Mouse (Mus musculus) embryonic facial prominence, embryonic 12.5 days (tissue): Measurements from ENCODE around the gene Gm17018. TPM values are rescaled to one million over a fixed set of nuclear protein-coding genes. Genes with fewer than 3 reads are reported as not detected.

Experiments used
- ATAC-seq: fragments of 200-750 bp; cut with Nextera tagmentation; 2 replicates; pipeline ENCODE4 v1.8.0; 2017; ENCODE audit not compliant: insufficient number of reproducible peaks, insufficient read depth, low FRiP score, low TSS enrichment
- H3K27ac ChIP-seq: fragments of 300-500 bp; sonication (generic); 2 replicates; pipeline ENCODE4 v1.5.1; 2016; ENCODE audit warnings: mild to moderate bottlenecking
- H3K27me3 ChIP-seq: fragments of 300-500 bp; sonication (generic); 2 replicates; pipeline ENCODE4 v1.6.1; 2016; ENCODE audit warnings: mild to moderate bottlenecking, moderate library complexity
- H3K36me3 ChIP-seq: fragments of 300-500 bp; sonication (generic); 2 replicates; pipeline ENCODE4 v1.6.1; 2016; ENCODE audit warnings: mild to moderate bottlenecking
- H3K4me1 ChIP-seq: fragments of 300-500 bp; sonication (generic); 2 replicates; pipeline ENCODE4 v1.6.1; 2016
- H3K4me2 ChIP-seq: fragments of 300-500 bp; sonication (generic); replicated peaks from 2 replicates; pipeline ENCODE4 v1.6.1; 2016; ENCODE audit warnings: mild to moderate bottlenecking, moderate library complexity
- H3K4me3 ChIP-seq: fragments of 300-500 bp; sonication (generic); 2 replicates; pipeline ENCODE4 v1.5.1; 2016; ENCODE audit warnings: mild to moderate bottlenecking
- H3K9ac ChIP-seq: fragments of 300-500 bp; sonication (generic); 2 replicates; pipeline ENCODE4 v1.6.1; 2016; ENCODE audit warnings: mild to moderate bottlenecking, moderate library complexity
- H3K9me3 ChIP-seq: fragments of 300-500 bp; sonication (generic); 2 replicates; pipeline ENCODE4 v1.6.1; 2016; ENCODE audit warnings: mild to moderate bottlenecking, moderate library complexity
- WGBS: fragments of 180-500 bp; shearing (Covaris S2); methylation state at CpG from one replicate; pipeline ENCODE4 v1.1.7; 2016; 5-methylcytosine and 5-hydroxymethylcytosine counted together
- polyA plus RNA-seq: library from polyadenylated mRNA; unstranded; fragments of >200 nt; fragmentation: Nextera tagmentation; extraction: Ambion mirVana; gene quantifications from 2 replicates; pipeline ENCODE4 v1.2.1, GENCODE M21; 2016

Gene Gm17018
- polyA plus RNA-seq, 1 experiment from 2014 or later: 43.8 TPM

DNA sequence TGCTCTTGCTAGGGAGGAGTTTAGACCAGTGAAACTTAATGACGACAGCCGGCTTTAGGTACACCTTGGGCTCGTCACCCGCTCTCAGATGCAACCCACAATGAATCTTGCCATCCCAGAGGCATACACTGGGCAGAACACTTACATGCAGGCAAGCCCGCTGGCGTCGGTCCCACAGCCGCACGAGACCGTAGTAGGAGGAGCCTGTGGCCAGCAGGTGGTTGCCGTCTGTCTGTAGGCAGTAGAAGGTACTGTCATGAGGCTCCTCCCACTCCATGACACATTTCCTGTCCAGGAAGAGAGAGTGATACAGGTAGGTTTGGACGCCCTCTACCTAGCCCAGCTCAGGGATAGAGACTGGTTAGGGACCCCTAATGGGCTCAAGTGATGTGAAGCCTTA lies 18.6 kb downstream of the Gm17018 start:
- Histone ChIP-seq H3K9ac (no peak overlapping the region), H3K4me2 (no peak overlapping the region), H3K36me3 (peaks cover 23% of the 10 kb centered on the region), H3K27me3 (no peaks in the 10 kb centered on the region), H3K4me1 (peaks cover 44% of the 10 kb centered on the region), H3K27ac (no peak overlapping the region), H3K4me3 (no peak overlapping the region), H3K9me3 (no peaks in the 10 kb centered on the region)
- ATAC-seq: no peak
- 90% methylated on average over 12 of the region's 12 CpGs for WGBS

DNA sequence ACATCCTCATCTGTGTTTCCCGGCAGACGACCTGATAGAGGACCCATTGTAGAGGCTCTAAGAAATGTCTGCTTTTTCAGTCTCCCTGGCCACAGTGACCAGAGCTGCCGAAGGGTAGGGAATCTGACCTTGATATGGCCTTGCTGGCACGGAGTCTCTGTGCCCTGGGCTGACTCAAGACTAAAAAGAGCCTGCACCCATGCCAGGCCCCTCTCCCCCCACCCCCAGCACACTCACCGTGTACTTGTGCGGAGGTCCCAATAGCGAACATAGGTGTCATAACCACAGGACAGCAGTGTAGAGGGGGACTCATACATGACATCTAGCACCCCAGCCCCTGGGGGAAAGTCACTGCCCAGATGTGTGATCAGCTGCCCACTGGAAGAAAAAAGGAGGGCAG lies 19.0 kb downstream of the Gm17018 start:
- Histone ChIP-seq H3K4me2 (no peak overlapping the region), H3K4me1 (peaks cover 40% of the 10 kb centered on the region), H3K9me3 (no peaks in the 10 kb centered on the region), H3K4me3 (no peak overlapping the region), H3K27ac (no peak overlapping the region), H3K27me3 (no peaks in the 10 kb centered on the region), H3K36me3 (peaks cover 23% of the 10 kb centered on the region), H3K9ac (no peak overlapping the region)
- 81% methylated on average over 7 of the region's 7 CpGs for WGBS
- ATAC-seq: no peak

DNA sequence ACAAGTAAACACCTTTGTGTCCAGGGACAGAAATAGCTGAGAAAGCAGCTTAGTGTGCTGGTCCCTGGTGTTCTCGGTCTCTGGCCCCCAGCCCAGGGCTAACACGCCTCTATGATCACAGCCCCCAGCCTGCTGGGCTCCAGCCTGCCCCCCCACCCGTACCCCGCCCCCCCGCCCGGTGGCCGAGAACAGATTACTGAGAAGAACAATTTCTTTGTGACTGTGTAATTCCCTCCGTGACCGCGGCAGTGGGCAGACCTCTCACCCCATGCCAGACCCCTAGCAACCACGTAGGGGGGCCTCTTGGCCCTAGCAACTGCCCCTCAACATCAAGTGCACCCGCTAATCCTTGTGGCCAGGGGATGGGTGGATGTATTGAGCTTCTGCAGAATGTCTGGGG lies 19.8 kb downstream of the Gm17018 start:
- Histone ChIP-seq H3K36me3 (peaks cover 23% of the 10 kb centered on the region), H3K27me3 (no peaks in the 10 kb centered on the region), H3K9ac (no peak overlapping the region), H3K4me3 (no peak overlapping the region), H3K9me3 (no peaks in the 10 kb centered on the region), H3K27ac (no peak overlapping the region), H3K4me2 (no peak overlapping the region), H3K4me1 (peaks cover 35% of the 10 kb centered on the region)
- WGBS: 56% methylated on average over 12 of the region's 12 CpGs
- no peak for ATAC-seq

DNA sequence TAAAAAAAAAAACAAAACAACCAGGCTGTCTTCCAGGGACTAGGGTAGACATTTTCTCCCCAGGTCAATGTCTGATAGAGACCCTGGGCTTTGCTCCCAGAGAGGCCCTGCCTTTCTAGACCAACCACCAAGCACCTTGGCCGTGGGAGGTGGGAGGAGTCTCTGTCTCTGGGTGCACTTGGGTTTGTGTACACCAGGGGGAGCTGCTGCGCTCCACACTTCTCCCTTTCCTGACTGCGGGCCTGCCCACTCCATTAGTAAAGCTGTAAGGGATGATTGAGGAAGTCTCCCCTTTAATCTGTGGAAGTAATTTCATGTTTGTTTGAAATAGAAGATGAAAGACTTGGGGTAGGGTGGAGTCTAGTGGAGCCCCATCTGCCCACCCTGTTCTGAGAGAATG lies 20.8 kb downstream of the Gm17018 start:
- Histone ChIP-seq H3K9ac (no peak overlapping the region), H3K4me1 (peaks cover 25% of the 10 kb centered on the region), H3K4me2 (no peak overlapping the region), H3K27me3 (no peaks in the 10 kb centered on the region), H3K27ac (no peak overlapping the region), H3K9me3 (no peaks in the 10 kb centered on the region), H3K36me3 (peaks cover 23% of the 10 kb centered on the region), H3K4me3 (no peak overlapping the region)
- 60% methylated on average over 3 of the region's 3 CpGs for WGBS
- no peak for ATAC-seq

DNA sequence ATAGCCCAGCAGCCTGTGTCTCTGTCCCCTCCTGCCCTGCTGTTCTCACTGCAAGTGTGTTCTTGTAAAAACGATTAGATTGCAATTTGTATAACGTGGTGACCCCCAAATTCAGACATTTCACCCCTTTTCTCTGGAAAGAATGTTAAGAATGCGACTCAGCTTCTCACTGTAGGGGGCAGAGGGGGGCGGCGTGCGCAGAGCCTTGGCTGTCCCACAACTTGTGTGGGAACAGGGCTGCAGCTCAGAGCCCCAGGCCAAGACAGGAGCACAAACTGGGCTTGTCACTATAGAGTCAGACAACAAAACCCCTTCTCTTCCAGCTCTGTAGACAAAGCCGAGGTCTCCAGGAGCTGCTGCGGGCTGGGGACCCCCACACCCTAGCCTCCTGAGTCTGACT lies 21.7 kb downstream of the Gm17018 start:
- 17% methylated on average over 8 of the region's 8 CpGs for WGBS
- Histone ChIP-seq H3K27me3 (no peaks in the 10 kb centered on the region), H3K4me1 (peaks cover 21% of the 10 kb centered on the region), H3K27ac (peak overlapping the region; percentile 32; the same call in 1 of the 2 replicates), H3K4me3 (no peak overlapping the region), H3K9ac (no peak overlapping the region), H3K9me3 (no peaks in the 10 kb centered on the region), H3K4me2 (no peak overlapping the region), H3K36me3 (peaks cover 19% of the 10 kb centered on the region)
- ATAC-seq: 0 out of 2 replicates have a peak, but pooled peaks have one; percentile 31

DNA sequence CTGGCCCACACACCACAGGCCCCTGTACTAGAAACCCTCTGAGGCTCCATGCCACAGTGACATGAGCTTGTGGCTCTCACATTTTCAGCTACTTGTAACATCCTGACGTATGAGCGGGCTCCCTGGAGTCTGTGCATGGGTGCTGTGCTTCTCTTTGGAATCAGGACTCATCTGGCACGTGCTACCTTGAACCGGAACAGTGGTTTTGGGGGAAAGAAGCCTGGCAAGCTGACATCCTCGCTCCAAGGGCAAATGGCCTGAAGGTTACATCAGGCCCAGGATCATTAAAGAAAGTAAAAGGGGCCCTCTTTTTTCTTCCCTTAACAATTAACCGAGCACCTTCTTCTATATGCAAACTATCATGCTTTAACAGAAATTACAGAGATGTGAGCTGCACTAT lies 22.7 kb downstream of the Gm17018 start:
- H3K4me2 ChIP-seq: no peak overlapping the region
- ATAC-seq: no peak
- WGBS: 84% methylated on average over 6 of the region's 6 CpGs
- H3K9me3 ChIP-seq: no peaks in the 10 kb centered on the region
- no peak overlapping the region for H3K4me3 ChIP-seq
- H3K4me1 ChIP-seq: peaks cover 21% of the 10 kb centered on the region
- no peak overlapping the region for H3K9ac ChIP-seq
- H3K36me3 ChIP-seq: peaks cover 17% of the 10 kb centered on the region
- no peaks in the 10 kb centered on the region for H3K27me3 ChIP-seq
- H3K27ac ChIP-seq: no peak overlapping the region

DNA sequence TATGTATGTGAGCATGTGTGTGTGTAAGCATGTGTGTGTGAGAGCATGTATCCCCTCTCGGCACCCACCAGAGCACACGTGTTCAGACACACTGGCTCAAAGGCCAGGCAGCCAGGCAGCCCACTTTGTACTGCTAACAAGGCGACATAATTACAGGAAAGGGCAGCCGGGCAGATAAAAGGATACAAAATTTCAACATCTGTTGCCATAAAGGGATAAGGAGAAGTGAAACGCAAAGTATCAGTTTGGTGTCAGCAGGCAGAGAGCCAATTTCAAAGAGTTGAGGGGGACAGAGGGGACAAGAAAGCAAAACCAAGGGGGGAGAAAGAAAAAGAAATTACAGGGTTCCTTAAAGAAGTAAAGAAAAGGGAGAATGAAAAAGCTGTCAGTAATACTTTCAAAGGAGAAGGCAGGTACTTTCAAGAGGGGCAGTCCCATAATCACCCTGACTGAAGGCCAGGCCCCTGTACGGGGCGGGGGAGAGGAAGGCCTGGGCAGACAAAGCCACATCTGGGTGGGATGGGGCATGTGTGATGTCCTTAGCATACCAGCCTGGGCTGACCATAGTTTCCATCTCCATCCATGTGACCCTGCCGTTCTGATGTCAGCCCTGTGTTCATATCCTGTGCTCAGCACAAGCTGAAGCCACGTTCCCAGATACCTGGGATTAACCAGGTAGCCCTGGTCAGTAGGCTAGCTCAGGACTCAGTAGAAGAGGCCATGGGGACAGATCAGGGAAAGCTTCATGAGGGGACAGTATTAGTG lies 24.6 kb downstream of the Gm17018 start:
- Histone ChIP-seq H3K27me3 (no peaks in the 10 kb centered on the region), H3K4me1 (peaks cover 21% of the 10 kb centered on the region), H3K4me2 (no peak overlapping the region), H3K9me3 (no peaks in the 10 kb centered on the region), H3K27ac (no peak overlapping the region), H3K36me3 (peaks cover 6% of the 10 kb centered on the region; the same call in 1 of the 2 replicates), H3K4me3 (no peak overlapping the region), H3K9ac (no peak overlapping the region)
- ATAC-seq: no peak
- WGBS: 55% methylated on average over 9 of the region's 9 CpGs

DNA sequence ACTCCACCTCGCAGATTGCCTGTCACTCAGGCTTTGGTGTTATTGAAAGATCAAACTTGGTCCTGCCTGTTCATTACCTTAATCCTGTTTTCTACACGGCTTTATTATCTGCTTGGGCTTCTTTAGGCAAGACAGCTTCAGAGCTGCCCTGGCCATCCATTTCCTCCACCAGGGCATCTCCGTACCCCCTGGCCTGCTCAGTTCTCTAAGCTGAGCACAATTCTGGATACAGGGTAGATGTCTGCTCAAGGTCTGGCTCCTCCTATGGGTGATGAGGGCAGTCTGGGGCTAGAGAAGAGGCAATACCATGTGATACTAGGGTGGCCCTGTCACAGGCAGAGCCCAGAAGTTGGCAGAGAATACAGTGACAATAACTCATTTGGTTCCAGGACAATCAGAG lies 26.4 kb downstream of the Gm17018 start:
- Histone ChIP-seq H3K27ac (no peak overlapping the region), H3K4me3 (no peak overlapping the region), H3K4me2 (no peak overlapping the region), H3K27me3 (no peaks in the 10 kb centered on the region), H3K9me3 (no peaks in the 10 kb centered on the region), H3K36me3 (peaks cover 6% of the 10 kb centered on the region; the same call in 1 of the 2 replicates), H3K9ac (no peak overlapping the region), H3K4me1 (peaks cover 16% of the 10 kb centered on the region)
- no peak for ATAC-seq
- WGBS: 57% methylated on average over 3 of the region's 3 CpGs

DNA sequence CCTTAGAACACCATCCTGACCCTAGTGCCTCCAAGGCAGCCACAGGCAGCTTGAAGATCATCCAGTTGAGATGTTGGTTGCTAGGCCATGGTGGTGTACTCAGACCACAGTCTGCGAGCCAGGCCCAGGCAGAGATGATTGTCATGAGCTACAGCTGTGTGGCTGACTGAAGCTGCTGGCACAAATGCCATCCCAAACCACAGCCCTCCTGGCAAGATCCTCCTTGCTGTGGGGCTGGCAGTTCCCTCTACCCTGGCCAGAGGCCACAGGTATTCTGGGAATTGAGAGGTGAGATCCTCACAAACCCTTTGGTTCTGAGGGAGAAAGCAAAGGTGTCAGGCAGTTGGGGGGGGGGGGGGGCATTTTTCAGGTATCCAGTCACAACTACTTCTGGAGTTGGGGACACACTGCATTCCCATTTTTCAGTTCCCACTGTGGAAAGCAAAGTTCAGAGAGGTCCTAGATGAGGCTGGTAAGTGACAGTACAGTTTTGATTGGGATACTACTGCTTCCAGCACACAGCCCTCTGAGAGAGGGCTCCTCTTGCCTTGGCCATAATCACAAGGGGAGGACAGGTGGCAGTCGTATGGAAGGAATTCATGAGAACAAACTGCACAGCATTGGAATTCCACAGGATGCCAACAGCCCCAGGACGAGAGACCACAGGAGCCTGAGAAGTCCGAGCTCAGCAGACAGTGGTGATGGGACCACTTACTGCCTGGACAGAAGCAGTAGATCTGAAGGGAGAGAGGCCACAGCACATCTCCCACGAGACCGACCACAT lies 27.3 kb downstream of the Gm17018 start:
- 73% methylated on average over 6 of the region's 6 CpGs for WGBS
- H3K27me3 ChIP-seq: no peaks in the 10 kb centered on the region
- H3K27ac ChIP-seq: no peak overlapping the region
- no peak overlapping the region for H3K9ac ChIP-seq
- H3K9me3 ChIP-seq: no peaks in the 10 kb centered on the region
- H3K4me3 ChIP-seq: no peak overlapping the region
- no peak overlapping the region for H3K4me2 ChIP-seq
- ATAC-seq: no peak
- peaks cover 8% of the 10 kb centered on the region for H3K4me1 ChIP-seq
- H3K36me3 ChIP-seq: peaks cover 6% of the 10 kb centered on the region; the same call in 1 of the 2 replicates

DNA sequence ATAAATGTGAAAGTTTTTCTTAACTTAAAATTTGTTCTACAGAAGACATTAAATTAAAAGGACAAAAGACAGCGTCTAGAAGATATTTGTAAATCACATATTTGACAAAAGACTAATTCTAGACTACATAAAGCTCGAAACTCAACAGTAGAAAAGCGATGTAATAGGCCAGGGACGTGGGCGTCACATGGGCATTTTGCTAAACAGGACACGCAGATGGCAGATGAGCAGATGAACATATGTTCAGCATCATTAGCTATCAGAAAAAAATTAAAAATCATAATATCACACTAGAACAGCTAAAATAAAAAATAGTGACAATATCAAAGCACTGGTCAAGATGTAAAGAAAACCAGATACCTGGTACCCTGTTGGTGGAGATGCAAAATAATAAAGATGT lies 29.3 kb downstream of the Gm17018 start:
- no peak overlapping the region for H3K9ac ChIP-seq
- ATAC-seq: no peak
- H3K4me2 ChIP-seq: no peak overlapping the region
- no peak overlapping the region for H3K27ac ChIP-seq
- peaks cover 6% of the 10 kb centered on the region; the same call in 1 of the 2 replicates for H3K36me3 ChIP-seq
- no peaks in the 10 kb centered on the region for H3K9me3 ChIP-seq
- 0 out of 2 replicates have a peak, but pooled peaks cover 5% of the 10 kb centered on the region for H3K4me1 ChIP-seq
- WGBS: 95% methylated on average over 6 of the region's 6 CpGs
- no peaks in the 10 kb centered on the region for H3K27me3 ChIP-seq
- H3K4me3 ChIP-seq: no peak overlapping the region

DNA sequence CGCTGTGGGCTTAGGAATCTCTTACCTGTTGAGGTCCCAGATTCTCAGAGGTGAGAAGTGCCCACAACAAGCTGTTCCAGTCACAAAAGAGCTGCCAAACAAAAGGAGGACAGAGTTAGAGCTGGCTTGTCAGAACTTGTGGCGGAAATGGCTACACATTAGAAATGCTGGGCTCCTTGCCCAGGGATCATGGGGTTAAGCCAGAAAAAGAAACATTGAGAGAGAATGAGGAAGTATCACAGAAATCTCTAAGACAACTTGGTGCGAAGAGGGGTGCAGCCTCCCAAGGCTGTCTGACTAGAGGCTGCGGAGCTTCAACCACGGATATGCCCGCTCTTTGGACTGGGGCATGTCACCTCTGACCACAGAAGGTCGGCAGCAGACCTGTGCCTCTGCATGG lies 31.3 kb downstream of the Gm17018 start:
- no peaks in the 10 kb centered on the region for H3K9me3 ChIP-seq
- H3K4me2 ChIP-seq: no peak overlapping the region
- 84% methylated on average over 7 of the region's 7 CpGs for WGBS
- H3K4me1 ChIP-seq: peaks cover 5% of the 10 kb centered on the region; the same call in 1 of the 2 replicates
- H3K27ac ChIP-seq: no peak overlapping the region
- no peak overlapping the region for H3K4me3 ChIP-seq
- no peaks in the 10 kb centered on the region for H3K27me3 ChIP-seq
- no peak overlapping the region for H3K9ac ChIP-seq
- no peak for ATAC-seq
- peaks cover 6% of the 10 kb centered on the region; the same call in 1 of the 2 replicates for H3K36me3 ChIP-seq

DNA sequence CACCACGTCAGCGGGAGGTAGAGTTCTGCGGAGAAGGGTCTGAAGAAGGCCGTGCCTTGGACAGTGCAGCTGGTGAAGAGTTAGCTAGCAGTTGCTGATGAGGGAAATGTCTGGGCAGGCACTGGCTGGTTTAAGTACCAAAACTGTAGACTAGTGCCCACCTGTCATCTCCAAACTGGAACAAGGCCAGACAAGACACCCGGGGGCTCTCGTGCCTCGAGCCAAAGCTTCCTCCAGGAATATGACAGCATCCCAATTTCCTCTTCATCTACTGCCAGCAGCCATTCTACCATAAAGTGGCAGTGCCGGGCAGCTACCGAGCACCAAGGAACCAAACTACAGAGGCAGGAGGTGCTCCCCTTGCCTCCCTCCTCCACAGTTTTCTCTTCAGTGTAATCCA lies 32.5 kb downstream of the Gm17018 start:
- Histone ChIP-seq H3K9ac (no peak overlapping the region), H3K27ac (no peak overlapping the region), H3K9me3 (no peaks in the 10 kb centered on the region), H3K4me3 (no peak overlapping the region), H3K4me1 (peaks cover 5% of the 10 kb centered on the region; the same call in 1 of the 2 replicates), H3K36me3 (no peaks in the 10 kb centered on the region), H3K4me2 (no peak overlapping the region), H3K27me3 (no peaks in the 10 kb centered on the region)
- WGBS: 83% methylated on average over 9 of the region's 9 CpGs
- ATAC-seq: no peak
